Mouse (Mus musculus): ENCODE measurements around the gene Spag16. TPM values are rescaled to one million over a fixed set of nuclear protein-coding genes. Genes with fewer than 3 reads are reported as not detected.

The Spag16 gene
- total RNA-seq, 2 experiments from 2014 or later: 0.42 to 0.56 TPM

- DNase-seq: no peak
These were observed 277.9 kb downstream of the Spag16 start for GRCm38 (mm10) chr1:70104683-70105082.

- no peak for DNase-seq
These were observed 289.6 kb downstream of the Spag16 start for GRCm38 (mm10) chr1:70116212-70116982.

GRCm38 (mm10) chr1:70128035-70128434 is 301.3 kb downstream of the Spag16 start:
- no peak for DNase-seq

- no peak for DNase-seq
These were observed 308.8 kb downstream of the Spag16 start for GRCm38 (mm10) chr1:70135547-70135946.

GRCm38 (mm10) chr1:70165343-70166158 is 338.8 kb downstream of the Spag16 start:
- DNase-seq: no peak

- no peak for DNase-seq
These were observed 353.5 kb downstream of the Spag16 start for GRCm38 (mm10) chr1:70180123-70180741.

- DNase-seq: no peak
These were observed 438.0 kb downstream of the Spag16 start for GRCm38 (mm10) chr1:70264815-70265214.

GRCm38 (mm10) chr1:70265920-70266505 is 439.2 kb downstream of the Spag16 start:
- DNase-seq: no peak

GRCm38 (mm10) chr1:70270139-70270538 is 443.4 kb downstream of the Spag16 start:
- peak; percentile 8 to 9 for DNase-seq

GRCm38 (mm10) chr1:70272753-70273152 is 446.0 kb downstream of the Spag16 start:
- DNase-seq: no peak

GRCm38 (mm10) chr1:70279296-70279695 is 452.5 kb downstream of the Spag16 start:
- no peak for DNase-seq

GRCm38 (mm10) chr1:70283388-70283787 is 456.6 kb downstream of the Spag16 start:
- no peak for DNase-seq

- DNase-seq: no peak
These were observed 457.4 kb downstream of the Spag16 start for GRCm38 (mm10) chr1:70284140-70284539.

- no peak for DNase-seq
These were observed 489.5 kb downstream of the Spag16 start for GRCm38 (mm10) chr1:70316128-70316765.

GRCm38 (mm10) chr1:70320951-70321350 is 494.2 kb downstream of the Spag16 start:
- DNase-seq: no peak

GRCm38 (mm10) chr1:70346179-70346578 is 519.4 kb downstream of the Spag16 start:
- DNase-seq: no peak

- DNase-seq: no peak
These were observed 524.6 kb downstream of the Spag16 start for GRCm38 (mm10) chr1:70351371-70351770.

- DNase-seq: no peak
These were observed 527.2 kb downstream of the Spag16 start for GRCm38 (mm10) chr1:70354014-70354413.

GRCm38 (mm10) chr1:70371721-70372120 is 545.0 kb downstream of the Spag16 start:
- DNase-seq: peak in 1 of 2 experiments; percentile 1

GRCm38 (mm10) chr1:70380096-70380495 is 553.3 kb downstream of the Spag16 start:
- peak in 1 of 2 experiments; percentile 7 for DNase-seq

GRCm38 (mm10) chr1:70442209-70443080 is 615.7 kb downstream of the Spag16 start:
- DNase-seq: no peak

All from layer of hippocampus, postnatal 36 days (tissue).